Mouse (Mus musculus): ENCODE measurements around the gene Pknox2. TPM values are rescaled to one million over a fixed set of nuclear protein-coding genes. Genes with fewer than 3 reads are reported as not detected.

The Pknox2 gene
- polyA plus RNA-seq, 1 experiment from 2014 or later: 44.7 TPM

- no peaks in the 10 kb centered on the region for H3K36me3 ChIP-seq
- H3K27me3 ChIP-seq: peaks cover 4% of the 10 kb centered on the region; the same call in 1 of the 2 replicates
- peak overlapping the region; percentile 100; the same call in 1 of the 2 replicates for H3K27ac ChIP-seq
- H3K4me1 ChIP-seq (replicated peaks): peaks cover 38% of the 10 kb centered on the region
- H3K9ac ChIP-seq: 0 out of 2 replicates have a peak overlapping the region, but pooled peaks have one; percentile 24
- no peaks in the 10 kb centered on the region for H3K9me3 ChIP-seq
- no peak for ATAC-seq (ENCODE audit: low FRiP score)
- WGBS: 48% methylated on average over 4 of the region's 4 CpGs
- no peak overlapping the region for H3K4me2 ChIP-seq
- H3K4me3 ChIP-seq: no peak overlapping the region
Measured at GRCm38 (mm10) chr9:37147886-37148285, 679 bp upstream of the Pknox2 start.

- H3K4me3 ChIP-seq: peak overlapping the region; percentile 88
- peak overlapping the region; percentile 70 for H3K4me2 ChIP-seq
- H3K36me3 ChIP-seq: no peaks in the 10 kb centered on the region
- no peaks in the 10 kb centered on the region for H3K9me3 ChIP-seq
- WGBS: under 1% methylated on average over 64 of the region's 75 CpGs
- ATAC-seq (ENCODE audit: low FRiP score): peak; percentile 94
- peak overlapping the region; percentile 100 for H3K27ac ChIP-seq
- H3K9ac ChIP-seq: peak overlapping the region; percentile 99
- peaks cover 47% of the 10 kb centered on the region for H3K4me1 ChIP-seq (replicated peaks)
- H3K27me3 ChIP-seq: peaks cover 4% of the 10 kb centered on the region; the same call in 1 of the 2 replicates
Measured at GRCm38 (mm10) chr9:37146603-37147358, 426 bp downstream of the Pknox2 start.

GRCm38 (mm10) chr9:37146353-37146602, 929 bp downstream of the Pknox2 start:
- Histone ChIP-seq H3K27me3 (peaks cover 4% of the 10 kb centered on the region; the same call in 1 of the 2 replicates), H3K9ac (peak overlapping the region; percentile 99), H3K9me3 (no peaks in the 10 kb centered on the region), H3K4me2 (peak overlapping the region; percentile 70), H3K4me1 (replicated peaks) (peaks cover 52% of the 10 kb centered on the region), H3K27ac (peak overlapping the region; percentile 100), H3K4me3 (peak overlapping the region; percentile 88), H3K36me3 (no peaks in the 10 kb centered on the region)
- peak; percentile 43 for ATAC-seq (ENCODE audit: low FRiP score)
- WGBS: under 1% methylated on average over 12 of the region's 12 CpGs

GRCm38 (mm10) chr9:37145616-37146352, 1.4 kb downstream of the Pknox2 start:
- Histone ChIP-seq H3K36me3 (no peaks in the 10 kb centered on the region), H3K27me3 (peaks cover 4% of the 10 kb centered on the region; the same call in 1 of the 2 replicates), H3K27ac (peak overlapping the region; percentile 100), H3K9me3 (no peaks in the 10 kb centered on the region), H3K4me3 (peak overlapping the region; percentile 88), H3K9ac (peak overlapping the region; percentile 99), H3K4me1 (replicated peaks) (peaks cover 57% of the 10 kb centered on the region), H3K4me2 (peak overlapping the region; percentile 70)
- ATAC-seq (ENCODE audit: low FRiP score): no peak
- WGBS: under 1% methylated on average over 43 of the region's 43 CpGs

- H3K9me3 ChIP-seq: no peaks in the 10 kb centered on the region
- ATAC-seq (ENCODE audit: low FRiP score): no peak
- H3K4me3 ChIP-seq: peak overlapping the region; percentile 88
- peak overlapping the region; percentile 99 for H3K9ac ChIP-seq
- WGBS: under 1% methylated on average over 25 of the region's 26 CpGs
- no peaks in the 10 kb centered on the region for H3K36me3 ChIP-seq
- H3K27me3 ChIP-seq: peaks cover 4% of the 10 kb centered on the region; the same call in 1 of the 2 replicates
- H3K4me1 ChIP-seq (replicated peaks): peaks cover 63% of the 10 kb centered on the region
- peak overlapping the region; percentile 70 for H3K4me2 ChIP-seq
- H3K27ac ChIP-seq: peak overlapping the region; percentile 100
Measured at GRCm38 (mm10) chr9:37145151-37145615, 2.0 kb downstream of the Pknox2 start.

- WGBS: 5% methylated on average over 6 of the region's 6 CpGs
- Histone ChIP-seq H3K9me3 (no peaks in the 10 kb centered on the region), H3K4me1 (replicated peaks) (peaks cover 67% of the 10 kb centered on the region), H3K27me3 (peaks cover 4% of the 10 kb centered on the region; the same call in 1 of the 2 replicates), H3K27ac (peak overlapping the region; percentile 100), H3K4me3 (peak overlapping the region; percentile 88), H3K4me2 (peak overlapping the region; percentile 70), H3K36me3 (no peaks in the 10 kb centered on the region), H3K9ac (peak overlapping the region; percentile 99)
- no peak for ATAC-seq (ENCODE audit: low FRiP score)
Measured at GRCm38 (mm10) chr9:37144696-37145095, 2.5 kb downstream of the Pknox2 start.

GRCm38 (mm10) chr9:37144251-37144650, 3.0 kb downstream of the Pknox2 start:
- Histone ChIP-seq H3K27ac (peak overlapping the region; percentile 100), H3K4me3 (peak overlapping the region; percentile 88), H3K4me2 (peak overlapping the region; percentile 70), H3K4me1 (replicated peaks) (peaks cover 71% of the 10 kb centered on the region), H3K36me3 (no peaks in the 10 kb centered on the region), H3K9ac (peak overlapping the region; percentile 99), H3K27me3 (peaks cover 3% of the 10 kb centered on the region; the same call in 1 of the 2 replicates), H3K9me3 (no peaks in the 10 kb centered on the region)
- ATAC-seq (ENCODE audit: low FRiP score): no peak
- 2% methylated on average over 21 of the region's 21 CpGs for WGBS

- Histone ChIP-seq H3K9me3 (no peaks in the 10 kb centered on the region), H3K27ac (peak overlapping the region; percentile 100), H3K9ac (peak overlapping the region; percentile 99), H3K4me3 (peak overlapping the region; percentile 88), H3K4me1 (replicated peaks) (peaks cover 73% of the 10 kb centered on the region), H3K4me2 (peak overlapping the region; percentile 70), H3K36me3 (no peaks in the 10 kb centered on the region), H3K27me3 (no peaks in the 10 kb centered on the region)
- 17% methylated on average over 12 of the region's 12 CpGs for WGBS
- no peak for ATAC-seq (ENCODE audit: low FRiP score)
Measured at GRCm38 (mm10) chr9:37143046-37143931, 3.9 kb downstream of the Pknox2 start.

GRCm38 (mm10) chr9:37142107-37142506, 5.1 kb downstream of the Pknox2 start:
- Histone ChIP-seq H3K9ac (0 out of 2 replicates have a peak overlapping the region, but pooled peaks have one; percentile 20), H3K36me3 (no peaks in the 10 kb centered on the region), H3K4me1 (replicated peaks) (peaks cover 74% of the 10 kb centered on the region), H3K4me3 (no peak overlapping the region), H3K27ac (peak overlapping the region; percentile 53), H3K4me2 (peak overlapping the region; percentile 70), H3K27me3 (no peaks in the 10 kb centered on the region), H3K9me3 (no peaks in the 10 kb centered on the region)
- 14% methylated on average over 4 of the region's 4 CpGs for WGBS
- no peak for ATAC-seq (ENCODE audit: low FRiP score)

- WGBS: 33% methylated on average over 5 of the region's 5 CpGs
- no peaks in the 10 kb centered on the region for H3K36me3 ChIP-seq
- H3K4me3 ChIP-seq: no peak overlapping the region
- H3K9me3 ChIP-seq: no peaks in the 10 kb centered on the region
- H3K27ac ChIP-seq: 0 out of 2 replicates have a peak overlapping the region, but pooled peaks have one; percentile 53
- ATAC-seq (ENCODE audit: low FRiP score): no peak
- H3K4me1 ChIP-seq (replicated peaks): peaks cover 88% of the 10 kb centered on the region
- no peaks in the 10 kb centered on the region for H3K27me3 ChIP-seq
- H3K9ac ChIP-seq: 0 out of 2 replicates have a peak overlapping the region, but pooled peaks have one; percentile 35
- 0 out of 2 replicates have a peak overlapping the region, but pooled peaks have one; percentile 10 for H3K4me2 ChIP-seq
Measured at GRCm38 (mm10) chr9:37140464-37141181, 6.6 kb downstream of the Pknox2 start.

GRCm38 (mm10) chr9:37139514-37139913, 7.7 kb downstream of the Pknox2 start:
- peaks cover 78% of the 10 kb centered on the region for H3K4me1 ChIP-seq (replicated peaks)
- no peaks in the 10 kb centered on the region for H3K36me3 ChIP-seq
- WGBS: 6% methylated on average over 8 of the region's 8 CpGs
- no peaks in the 10 kb centered on the region for H3K9me3 ChIP-seq
- H3K4me3 ChIP-seq: no peak overlapping the region
- 0 out of 2 replicates have a peak overlapping the region, but pooled peaks have one; percentile 26 for H3K27ac ChIP-seq
- H3K27me3 ChIP-seq: no peaks in the 10 kb centered on the region
- peak; percentile 6; the same call in 1 of the 2 replicates for ATAC-seq (ENCODE audit: low FRiP score)
- H3K4me2 ChIP-seq: peak overlapping the region; percentile 29
- peak overlapping the region; percentile 53 for H3K9ac ChIP-seq
